Mouse (Mus musculus) olfactory bulb, adult 2 months (tissue): Measurements from ENCODE around the gene Ssc4d. TPM values are rescaled to one million over a fixed set of nuclear protein-coding genes. Genes with fewer than 3 reads are reported as not detected.

Experiments used
- H3K27ac ChIP-seq: fragments of 200-500 bp; 2 replicates; pipeline ENCODE4 v1.5.1; 2012; ENCODE audit warnings: low read depth, low read length; ENCODE audit not compliant: insufficient read depth
- H3K4me1 ChIP-seq: fragments of 200-500 bp; 2 replicates; pipeline ENCODE4 v1.6.1; 2012; ENCODE audit warnings: low read length; ENCODE audit not compliant: control insufficient read depth, insufficient read depth
- H3K4me3 ChIP-seq: fragments of 200-500 bp; 2 replicates; pipeline ENCODE4 v1.5.1; 2012; ENCODE audit warnings: mild to moderate bottlenecking, low read depth, low read length, moderate library complexity; ENCODE audit not compliant: insufficient read depth
- CTCF ChIP-seq: fragments of 200-500 bp; IDR thresholded peaks from 2 replicates; pipeline ENCODE4 v1.5.1; 2012; ENCODE audit warnings: low read depth, mild to moderate bottlenecking, low read length, moderate library complexity; ENCODE audit not compliant: insufficient read depth
- POLR2A ChIP-seq: fragments of 200-500 bp; IDR thresholded peaks from 2 replicates; pipeline ENCODE4 v1.6.1; 2012; ENCODE audit warnings: mild to moderate bottlenecking, low read depth, low read length, moderate library complexity; ENCODE audit not compliant: insufficient read depth
- WGBS: fragments of 180-500 bp; shearing (Covaris S2); methylation state at CpG from one replicate; pipeline ENCODE4 v1.1.7; 2018; 5-methylcytosine and 5-hydroxymethylcytosine counted together
- polyA plus RNA-seq: library from polyadenylated mRNA; stranded (reverse); fragments of >200 nt; gene quantifications from 2 replicates; pipeline ENCODE4 v1.2.4, GENCODE M21; 2012; ENCODE audit warnings: low replicate concordance; ENCODE audit not compliant: missing spikeins, insufficient read depth, insufficient read length

The Ssc4d gene
- polyA plus RNA-seq, 1 experiment = not detected

DNA sequence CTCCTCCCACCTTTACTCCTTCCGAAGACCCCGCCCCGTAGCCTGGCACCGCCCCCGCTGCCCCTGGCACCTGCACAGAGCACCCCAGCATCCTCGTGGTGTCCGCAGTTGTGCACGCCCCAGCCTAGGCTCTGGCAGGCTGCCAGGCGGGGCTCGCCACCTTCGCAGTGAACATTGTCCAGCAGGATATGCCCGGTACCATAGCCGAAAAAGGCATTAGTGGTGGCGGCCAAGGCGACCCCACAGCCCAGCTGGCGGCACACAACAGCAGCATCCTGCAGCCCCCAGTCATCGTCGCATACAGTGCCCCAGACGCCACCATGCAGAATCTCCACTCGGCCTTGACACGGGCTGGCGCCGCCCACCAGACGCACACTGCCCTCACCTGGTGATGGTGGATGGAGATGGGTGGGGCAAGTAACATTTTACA is 8.8 kb downstream of the Ssc4d start:
- 17% methylated on average over 24 of the region's 24 CpGs for WGBS
- Histone ChIP-seq H3K4me1 (peaks cover 10% of the 10 kb centered on the region), H3K4me3 (no peak overlapping the region), H3K27ac (no peak overlapping the region)
- TF ChIP-seq CTCF (no peak), POLR2A (no peak)

DNA sequence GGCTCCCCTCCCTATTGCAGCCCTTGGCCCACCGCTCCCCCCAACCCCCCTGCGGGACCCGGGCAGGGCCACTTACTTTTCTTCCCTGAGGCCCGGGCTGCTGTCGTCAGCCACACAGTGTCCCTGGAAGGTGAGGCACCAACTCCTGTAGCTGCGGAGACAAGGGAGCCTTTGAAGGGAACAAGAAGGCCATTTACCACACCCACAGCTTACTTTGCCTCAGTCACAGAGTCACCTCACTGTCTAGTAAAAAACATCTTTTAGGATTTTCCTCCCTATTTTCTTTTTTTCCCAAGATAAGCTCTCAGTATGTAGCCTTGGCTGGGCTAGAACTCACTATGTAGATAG is 11.1 kb downstream of the Ssc4d start:
- Histone ChIP-seq H3K4me3 (peak overlapping the region; percentile 74), H3K27ac (peak overlapping the region; percentile 84), H3K4me1 (peaks cover 10% of the 10 kb centered on the region)
- 4% methylated on average over 6 of the region's 6 CpGs for WGBS
- no peak for TF ChIP-seq CTCF
- no peak for TF ChIP-seq POLR2A

DNA sequence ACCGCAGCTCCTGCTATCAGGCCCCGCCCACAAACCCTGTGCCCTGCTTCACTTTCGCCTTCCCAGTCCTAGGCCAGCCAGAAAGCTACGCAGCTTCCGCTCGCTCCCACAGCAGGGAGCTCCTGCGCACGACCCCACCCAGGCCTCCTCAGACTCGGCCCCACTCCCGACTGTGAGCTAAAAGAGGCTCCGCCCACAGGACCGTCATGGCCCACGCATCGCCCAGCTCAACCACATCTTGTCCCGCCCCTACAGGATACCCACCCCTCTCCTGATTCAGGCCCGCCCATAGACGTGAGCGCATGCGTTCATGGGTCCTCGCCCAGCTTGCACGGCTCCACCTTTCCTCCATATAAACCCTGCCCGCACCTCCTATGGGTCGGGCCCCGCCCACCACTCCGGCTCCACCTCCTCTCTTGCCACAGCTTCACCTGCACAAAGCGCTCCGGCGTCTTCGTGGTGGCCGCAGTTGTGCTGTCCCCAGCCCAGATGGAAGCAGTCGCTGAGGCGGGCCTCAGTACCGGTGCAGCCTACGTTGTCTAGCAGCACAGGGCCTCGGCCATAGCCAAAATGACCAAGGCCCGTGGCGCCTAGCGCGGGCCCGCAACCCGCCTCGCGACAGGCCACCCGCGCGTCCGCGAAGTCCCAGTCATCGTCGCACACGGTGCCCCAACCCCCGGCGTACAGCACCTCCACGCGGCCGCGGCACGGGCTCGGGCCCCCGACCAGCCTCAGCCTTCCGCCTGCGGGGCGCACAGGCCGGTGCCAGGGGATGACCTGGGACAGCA is 11.6 kb downstream of the Ssc4d start:
- under 1% methylated on average over 64 of the region's 64 CpGs for WGBS
- Histone ChIP-seq H3K27ac (peak overlapping the region; percentile 84), H3K4me3 (peak overlapping the region; percentile 74), H3K4me1 (peaks cover 10% of the 10 kb centered on the region)
- TF ChIP-seq POLR2A (peak; percentile 82), CTCF (no peak)

DNA sequence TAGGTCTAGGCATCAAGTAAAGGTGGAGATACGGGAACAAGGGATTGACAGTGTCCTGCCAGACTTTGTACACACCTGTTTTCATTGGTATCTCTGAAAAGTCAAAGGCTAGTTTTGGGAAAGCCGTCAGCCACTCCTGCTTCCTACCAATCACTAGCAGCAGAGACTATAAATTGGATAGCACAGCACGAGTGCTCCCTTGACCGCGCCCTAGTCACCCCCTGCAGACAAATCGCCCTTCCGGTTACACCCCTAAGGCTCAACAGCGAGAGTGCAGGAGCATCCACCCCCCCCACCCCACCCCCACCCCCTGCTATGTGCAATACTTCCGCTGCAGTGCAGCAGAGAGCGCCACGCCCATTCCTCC is 12.2 kb downstream of the Ssc4d start:
- TF ChIP-seq POLR2A (no peak; the same call in 1 of the 2 replicates), CTCF (no peak)
- peak overlapping the region; percentile 69 for H3K27ac ChIP-seq
- peak overlapping the region; percentile 74 for H3K4me3 ChIP-seq
- peaks cover 10% of the 10 kb centered on the region for H3K4me1 ChIP-seq
- 1% methylated on average over 11 of the region's 11 CpGs for WGBS

DNA sequence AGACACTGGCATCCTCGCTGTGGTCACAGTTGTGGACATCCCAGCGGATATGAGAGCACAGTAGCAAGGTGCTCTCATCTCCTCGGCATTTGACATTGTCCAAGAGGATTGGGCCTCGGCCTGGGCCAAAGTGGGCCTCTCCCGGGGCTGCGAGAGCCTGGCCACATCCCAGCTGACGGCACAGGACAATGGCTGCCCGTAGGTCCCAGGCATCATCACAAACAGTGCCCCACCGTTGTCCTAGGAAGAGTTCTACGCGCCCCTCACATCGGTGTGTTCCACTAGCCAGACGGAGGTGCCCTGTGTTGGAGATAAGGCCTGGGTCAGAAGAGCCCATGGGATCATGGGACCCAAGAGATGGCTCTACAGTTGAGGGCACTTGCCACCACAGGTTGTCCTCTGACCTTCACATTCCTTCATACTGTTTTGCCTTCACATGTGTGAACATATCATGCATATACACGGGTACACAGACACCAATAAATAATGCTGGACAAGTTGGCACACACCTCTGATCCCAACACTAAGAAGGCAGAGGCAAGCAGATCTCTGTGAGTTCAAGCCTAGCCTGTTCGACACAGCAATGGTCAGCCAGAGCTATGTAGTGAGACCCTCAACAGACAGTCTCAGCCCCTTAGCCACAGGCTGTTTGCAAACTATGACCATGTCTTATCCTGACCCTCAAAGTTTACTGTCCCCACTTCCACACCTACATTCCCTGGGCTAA is 13.3 kb downstream of the Ssc4d start:
- H3K27ac ChIP-seq = no peak overlapping the region
- TF ChIP-seq POLR2A = no peak
- no peak for TF ChIP-seq CTCF
- peaks cover 10% of the 10 kb centered on the region for H3K4me1 ChIP-seq
- H3K4me3 ChIP-seq = no peak overlapping the region
- 96% methylated on average over 15 of the region's 15 CpGs for WGBS

DNA sequence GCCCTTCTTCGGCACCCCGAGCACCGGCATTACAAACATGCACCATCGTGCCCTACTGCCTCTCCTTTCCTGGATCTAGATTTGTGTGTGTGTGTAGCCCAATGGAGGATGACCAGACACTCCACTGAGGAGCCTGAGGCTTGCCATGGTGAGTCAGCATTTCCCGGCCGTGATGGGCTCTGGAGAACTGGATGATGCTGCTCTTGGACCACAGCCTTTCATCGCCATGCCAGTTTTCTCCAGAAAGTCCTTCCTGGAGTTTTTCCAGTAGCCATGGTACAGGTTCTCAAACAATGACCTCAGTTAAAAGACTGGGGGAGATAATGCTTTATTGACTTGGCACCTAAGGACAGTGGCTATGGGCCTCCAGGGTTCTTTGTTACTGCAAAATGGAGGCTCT is 14.4 kb downstream of the Ssc4d start:
- Histone ChIP-seq H3K4me1 (peaks cover 5% of the 10 kb centered on the region), H3K4me3 (no peak overlapping the region), H3K27ac (no peak overlapping the region)
- TF ChIP-seq CTCF (no peak), POLR2A (no peak)
- WGBS = 88% methylated on average over 7 of the region's 7 CpGs

DNA sequence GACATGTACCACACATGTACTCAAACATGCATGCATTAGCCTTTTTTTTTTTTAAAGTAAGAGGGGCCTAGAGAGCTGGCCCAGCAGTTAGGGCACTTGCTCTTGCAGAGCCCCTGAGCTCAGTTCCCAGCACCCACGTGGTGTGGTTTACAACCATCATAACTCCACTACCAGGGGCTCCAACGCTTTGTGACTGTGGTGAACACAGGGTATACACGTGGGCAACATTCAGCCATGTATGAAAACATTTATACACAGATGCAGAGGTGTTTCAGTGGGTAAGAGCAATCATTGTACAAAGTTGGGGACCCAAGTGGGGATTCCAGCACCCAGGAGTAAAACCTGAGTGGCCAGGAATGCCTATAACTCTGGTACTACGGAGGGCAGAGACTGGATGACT is 16.0 kb downstream of the Ssc4d start:
- Histone ChIP-seq H3K4me1 (peaks cover 5% of the 10 kb centered on the region), H3K4me3 (no peak overlapping the region), H3K27ac (no peak overlapping the region)
- TF ChIP-seq POLR2A (no peak), CTCF (no peak)
- WGBS = 89% methylated on average over 4 of the region's 4 CpGs

DNA sequence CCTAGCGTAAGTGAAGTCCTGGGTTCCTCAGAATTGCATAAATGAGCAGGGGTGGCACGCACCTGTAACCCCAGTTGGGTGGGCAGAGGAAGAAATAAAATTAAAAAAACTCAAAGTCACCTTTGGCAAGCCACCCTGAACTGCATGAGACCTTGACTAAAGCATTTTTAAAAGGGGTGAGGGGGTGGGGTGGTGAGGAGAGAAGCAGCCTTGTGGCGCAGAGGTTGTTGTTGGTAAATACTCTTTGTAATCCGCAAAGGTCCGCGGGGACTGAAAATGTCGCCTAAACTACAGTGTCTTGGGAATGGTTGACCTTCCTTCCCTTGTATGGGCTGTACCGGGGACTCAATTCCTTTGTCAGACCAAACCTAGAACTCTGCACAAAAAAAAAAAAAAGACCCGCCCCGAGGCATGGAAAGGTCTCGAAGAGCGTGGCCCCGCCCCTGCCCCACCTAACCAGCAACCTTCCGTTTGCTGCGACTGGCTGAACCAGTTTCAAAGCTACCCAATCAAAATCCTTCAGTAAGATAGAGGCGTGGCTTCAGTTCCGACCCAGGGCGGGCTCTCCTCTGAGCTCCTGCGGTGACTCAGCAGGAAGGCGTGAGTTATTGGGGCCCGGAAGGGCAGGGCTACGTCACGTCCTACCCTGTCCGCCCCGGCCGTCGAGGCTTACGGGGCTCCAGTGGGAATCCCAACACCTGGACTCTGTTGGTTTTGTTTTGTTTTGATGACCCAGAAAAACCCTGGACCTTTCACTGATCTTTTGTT is 16.9 kb downstream of the Ssc4d start:
- WGBS = 6% methylated on average over 28 of the region's 28 CpGs
- peak overlapping the region; percentile 77 for H3K27ac ChIP-seq
- TF ChIP-seq CTCF (no peak), POLR2A (peak; percentile 45)
- peaks cover 2% of the 10 kb centered on the region; the same call in 1 of the 2 replicates for H3K4me1 ChIP-seq
- H3K4me3 ChIP-seq = peak overlapping the region; percentile 50
